Mouse (Mus musculus) heart, adult 2 months (tissue): ENCODE measurements at regions not wholly inside any gene's neighbourhood (a gene's known extent, or its start where the extent isn't known, plus 50 kb on each side); places are given as distances from the start of the nearest gene placed in this dataset.
A peak's percentile ranks its signal among the peaks of the same experiment; 100 is the strongest.
"Not testable (repeated sequence)": the region's sequence is repeated elsewhere in the genome, so short reads cannot be mapped to it uniquely, and the experiment has no call there.

Experiments
- DNase-seq, 2 experiments: peaks; one replicate each; pipeline ENCODE4 v3.0.0; 2021
- H3K27ac ChIP-seq: fragments of 200-600 bp; 2 replicates; pipeline ENCODE4 v1.8.1; 2022
- H3K27me3 ChIP-seq: fragments of 200-500 bp; 2 replicates; pipeline ENCODE4 v1.6.1; 2012; ENCODE audit warnings: mild to moderate bottlenecking, low read length, inconsistent platforms, mixed read lengths; ENCODE audit not compliant: control insufficient read depth, insufficient read depth
- H3K36me3 ChIP-seq: fragments of 200-500 bp; 2 replicates; pipeline ENCODE4 v1.6.1; 2012; ENCODE audit warnings: low read length, inconsistent platforms; ENCODE audit not compliant: control insufficient read depth, insufficient read depth
- H3K4me1 ChIP-seq: fragments of 200-500 bp; 2 replicates; pipeline ENCODE4 v1.6.1; 2011; ENCODE audit warnings: low read length; ENCODE audit not compliant: control insufficient read depth, insufficient read depth
- H3K4me3 ChIP-seq: fragments of 200-600 bp; 2 replicates; pipeline ENCODE4 v1.8.1; 2022
- H3K79me2 ChIP-seq: fragments of 200-500 bp; replicated peaks from 2 replicates; pipeline ENCODE4 v1.6.1; 2012; ENCODE audit warnings: mild to moderate bottlenecking, inconsistent platforms, low read length, moderate library complexity, mixed read lengths; ENCODE audit not compliant: control insufficient read depth, insufficient read depth
- H3K9ac ChIP-seq: fragments of 200-500 bp; 2 replicates; pipeline ENCODE4 v1.6.1; 2012; ENCODE audit warnings: low read depth, mild to moderate bottlenecking, control low read depth, inconsistent platforms, low read length, mixed read lengths
- CTCF ChIP-seq: fragments of 200-600 bp; IDR thresholded peaks from 2 replicates; pipeline ENCODE4 v1.8.1; 2022; ENCODE audit warnings: antibody characterized with exemption, mild to moderate bottlenecking, moderate library complexity
- WGBS: fragments of 180-500 bp; shearing (Covaris S2); methylation state at CpG from one replicate; pipeline ENCODE4 v1.1.7; 2018; 5-methylcytosine and 5-hydroxymethylcytosine counted together
- intact Hi-C: fragments of 180-260 bp; cut with DNase I; formaldehyde crosslinking; loops from one replicate; pipeline ENCODE4 v1.15.1; 2025

DNA sequence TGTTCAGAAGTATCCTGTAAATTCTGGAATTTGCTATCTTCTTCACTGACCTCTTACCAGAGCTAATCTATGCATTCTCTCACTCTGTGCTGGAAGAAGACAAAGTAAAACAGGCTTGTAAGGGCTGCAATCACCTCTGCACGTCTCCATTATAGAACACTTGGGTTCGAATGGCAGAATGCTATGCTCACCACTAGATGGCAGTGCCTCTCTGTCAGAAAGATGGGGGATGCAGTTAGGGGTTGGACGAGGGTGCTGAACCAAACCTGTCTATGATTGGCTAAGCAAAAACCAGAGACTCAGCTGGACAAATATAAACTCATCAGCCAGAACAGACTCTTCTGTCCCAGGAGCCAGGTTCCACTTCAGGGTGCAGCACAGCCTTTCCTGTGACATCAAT is 546.5 kb upstream of the Olfr1507 start:
- H3K4me1 ChIP-seq, H3K36me3 ChIP-seq, H3K79me2 ChIP-seq, DNase-seq, H3K4me3 ChIP-seq, H3K27ac ChIP-seq, intact Hi-C loops, H3K27me3 ChIP-seq, H3K9ac ChIP-seq: not testable (repeated sequence)
- 22% methylated on average over 3 of the region's 3 CpGs for WGBS
- TF ChIP-seq CTCF, result peak; percentile 23; the same call in 1 of the 2 replicates

DNA sequence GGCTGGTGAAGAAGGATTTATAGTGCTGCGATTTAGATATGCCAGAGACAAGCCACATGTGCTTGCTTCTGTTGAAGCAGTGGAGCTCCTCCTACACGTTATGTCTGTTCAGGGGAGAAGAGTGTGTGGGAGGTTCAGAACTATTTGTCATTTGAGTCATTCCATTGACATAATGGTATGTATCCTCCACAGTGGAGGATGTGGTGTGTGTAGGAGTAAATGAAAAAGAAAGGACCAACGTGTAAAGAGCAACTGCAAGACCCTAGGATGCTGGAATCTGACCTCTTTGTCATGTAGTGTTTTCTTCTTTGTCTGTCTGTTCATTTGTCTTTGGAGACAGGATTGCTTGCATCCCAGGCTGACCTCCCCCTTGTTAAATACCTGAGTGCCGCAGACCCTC is 543.9 kb upstream of the Olfr1507 start:
- H3K4me3 ChIP-seq, H3K9ac ChIP-seq, H3K36me3 ChIP-seq, DNase-seq, H3K27me3 ChIP-seq, H3K79me2 ChIP-seq, H3K27ac ChIP-seq, H3K4me1 ChIP-seq, intact Hi-C loops: not testable (repeated sequence)
- 49% methylated on average over 4 of the region's 4 CpGs for whole genome bisulfite sequencing

DNA sequence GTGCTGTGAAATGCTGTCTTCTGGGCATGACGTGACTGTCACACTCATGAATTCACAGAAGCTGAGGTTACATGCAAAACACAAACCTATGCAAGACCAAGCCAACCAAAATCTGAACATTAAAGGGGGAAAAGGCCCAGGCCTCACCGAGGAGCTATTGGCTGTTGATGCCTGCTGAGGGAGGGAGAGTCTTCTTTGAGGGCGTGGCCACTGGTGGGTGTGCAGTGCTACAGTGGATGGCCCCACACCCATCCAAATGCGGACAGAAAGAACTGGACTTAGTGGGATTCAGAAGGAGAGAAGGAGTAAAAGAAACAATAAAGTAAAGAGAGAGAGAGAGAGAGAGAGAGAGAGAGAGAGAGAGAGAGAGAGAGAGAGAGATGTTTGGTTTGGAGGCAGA is 539.4 kb upstream of the Olfr1507 start:
- H3K36me3 ChIP-seq, H3K9ac ChIP-seq, DNase-seq, intact Hi-C loops, H3K27ac ChIP-seq, H3K4me3 ChIP-seq, H3K4me1 ChIP-seq, H3K27me3 ChIP-seq, H3K79me2 ChIP-seq: not testable (repeated sequence)
- no CpG with 5 or more reads among the region's 4 CpGs for WGBS

DNA sequence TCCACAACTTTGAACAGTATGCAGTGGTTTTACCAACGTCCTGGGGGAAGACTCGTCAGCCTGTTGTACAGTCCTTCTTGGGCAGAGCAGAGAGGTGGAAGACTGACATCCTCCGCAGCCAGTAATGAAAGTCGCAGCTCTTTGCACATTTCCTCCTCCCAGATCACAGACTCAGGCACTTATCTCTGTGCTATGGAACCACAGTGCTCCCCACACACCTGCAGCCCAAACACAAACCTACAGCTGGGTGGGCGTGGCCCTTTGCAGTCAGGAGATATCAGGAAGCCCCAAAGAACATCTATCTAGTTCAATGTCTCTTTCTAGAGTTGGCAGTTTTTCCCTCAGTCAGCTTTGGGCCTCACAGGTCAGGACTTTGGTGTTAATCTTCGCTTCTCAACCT is 537.7 kb upstream of the Olfr1507 start:
- WGBS, result no CpG with 5 or more reads among the region's 6 CpGs
- H3K4me3 ChIP-seq, DNase-seq, H3K27ac ChIP-seq, H3K9ac ChIP-seq, H3K36me3 ChIP-seq, intact Hi-C loops, H3K27me3 ChIP-seq, H3K4me1 ChIP-seq, H3K79me2 ChIP-seq: not testable (repeated sequence)

DNA sequence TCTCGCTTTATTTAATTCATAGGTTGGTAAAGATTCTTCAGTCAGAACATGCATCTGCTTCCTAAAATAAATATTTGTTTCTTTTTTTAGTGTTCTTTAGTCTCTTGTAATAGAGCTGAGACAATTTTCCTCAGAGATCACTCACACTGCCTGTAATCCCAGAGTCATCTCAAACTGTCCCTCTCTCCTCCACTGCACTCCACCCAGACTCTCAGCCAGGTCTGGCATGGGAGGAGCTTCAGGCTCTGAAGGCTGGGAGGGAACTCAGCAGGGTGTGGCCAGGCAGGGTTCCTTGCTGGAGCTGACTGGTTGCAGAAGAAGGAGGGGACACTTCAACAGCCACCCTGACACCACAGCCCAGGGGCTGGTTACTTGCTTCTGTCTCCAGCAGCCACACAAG is 536.9 kb upstream of the Olfr1507 start:
- no CpG with 5 or more reads among the region's 1 CpGs for WGBS
- DNase-seq, intact Hi-C loops: not testable (repeated sequence)

DNA sequence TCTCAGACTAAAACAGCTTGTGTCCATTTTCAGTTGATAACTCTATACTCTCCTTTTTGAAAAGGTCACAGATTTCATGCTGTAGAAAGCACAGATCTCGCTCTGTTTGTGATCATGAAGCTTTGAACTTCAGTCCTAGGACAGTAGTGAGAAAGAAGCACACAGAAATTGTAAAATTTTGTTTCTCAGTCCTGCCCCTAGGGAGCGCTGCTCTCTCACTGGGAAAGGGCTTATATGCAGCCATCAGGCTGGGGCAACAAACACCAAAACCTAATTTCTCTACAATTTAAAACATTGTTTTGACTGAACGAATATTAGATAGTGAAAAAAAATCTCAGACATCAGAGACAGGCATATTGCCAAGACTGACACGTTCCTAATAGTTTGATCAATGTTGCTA is 534.7 kb upstream of the Olfr1507 start:
- DNase-seq, H3K9ac ChIP-seq, intact Hi-C loops, H3K27ac ChIP-seq, H3K36me3 ChIP-seq, H3K79me2 ChIP-seq, H3K4me1 ChIP-seq, H3K27me3 ChIP-seq, H3K4me3 ChIP-seq: not testable (repeated sequence)
- no CpG with 5 or more reads among the region's 4 CpGs for WGBS

More for the DNA sequence above, 536.9 kb upstream of the Olfr1507 start:
- not testable (repeated sequence) for H3K27me3 ChIP-seq, H3K79me2 ChIP-seq, H3K4me3 ChIP-seq, H3K4me1 ChIP-seq, H3K9ac ChIP-seq, H3K36me3 ChIP-seq, H3K27ac ChIP-seq

DNA sequence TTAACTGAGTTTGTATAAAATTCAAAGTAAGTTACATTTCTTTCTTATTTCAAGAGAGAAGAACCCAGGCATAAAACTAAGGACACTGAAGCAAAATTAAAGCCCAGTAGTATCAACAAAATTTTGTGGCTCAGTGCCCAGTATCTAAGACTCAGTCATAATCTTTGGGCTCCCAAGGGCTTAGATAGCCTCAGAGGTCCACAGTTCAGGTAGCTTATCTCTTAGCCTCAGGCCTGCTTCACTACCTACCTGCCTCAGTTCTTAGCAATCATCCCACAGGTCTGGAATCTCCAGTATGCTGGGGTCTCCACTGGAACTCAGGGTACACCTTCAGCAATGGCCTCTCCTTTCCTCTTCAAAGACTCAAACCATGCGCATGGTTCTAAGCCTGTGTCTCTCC is 531.4 kb upstream of the Olfr1507 start:
- H3K4me3 ChIP-seq, H3K79me2 ChIP-seq, H3K4me1 ChIP-seq, H3K36me3 ChIP-seq, H3K27me3 ChIP-seq, H3K27ac ChIP-seq, H3K9ac ChIP-seq, DNase-seq, intact Hi-C loops: not testable (repeated sequence)
- no CpG with 5 or more reads among the region's 1 CpGs for WGBS

DNA sequence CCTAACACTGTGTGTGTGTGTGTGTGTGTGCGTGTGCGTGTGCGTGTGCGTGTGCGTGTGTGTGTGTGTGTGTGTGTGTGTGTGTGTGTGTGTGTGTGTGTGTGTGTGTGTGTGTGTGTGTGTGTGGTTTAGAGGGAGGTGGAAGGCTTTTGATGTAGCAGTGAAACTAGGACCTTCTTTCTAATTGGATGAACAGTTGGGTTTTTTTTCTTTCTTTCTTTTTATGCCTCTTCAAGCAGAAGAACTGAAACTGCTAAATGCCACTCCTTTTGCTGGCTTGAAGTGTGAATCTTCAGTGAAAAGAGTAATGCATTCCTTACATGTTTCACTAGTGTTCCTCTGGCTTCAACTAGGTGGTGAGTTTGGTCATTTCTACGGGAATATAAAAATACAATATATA is 524.6 kb upstream of the Olfr1507 start:
- H3K4me1 ChIP-seq, H3K4me3 ChIP-seq, H3K36me3 ChIP-seq, H3K79me2 ChIP-seq, H3K9ac ChIP-seq, intact Hi-C loops, H3K27me3 ChIP-seq, DNase-seq, H3K27ac ChIP-seq: not testable (repeated sequence)
- no CpG with 5 or more reads among the region's 6 CpGs for WGBS

DNA sequence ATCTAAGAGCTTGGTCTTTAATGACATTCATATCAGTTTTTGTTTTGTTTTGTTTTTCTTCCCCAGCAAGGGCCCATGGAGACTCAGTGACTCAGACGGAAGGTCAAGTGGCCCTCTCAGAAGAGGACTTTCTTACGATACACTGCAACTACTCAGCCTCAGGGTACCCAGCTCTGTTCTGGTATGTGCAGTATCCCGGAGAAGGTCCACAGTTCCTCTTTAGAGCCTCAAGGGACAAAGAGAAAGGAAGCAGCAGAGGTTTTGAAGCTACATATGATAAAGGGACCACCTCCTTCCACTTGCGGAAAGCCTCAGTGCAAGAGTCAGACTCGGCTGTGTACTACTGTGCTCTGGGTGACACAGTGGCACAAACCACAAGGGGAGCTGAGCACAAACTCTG is 512.2 kb upstream of the Olfr1507 start:
- H3K79me2 ChIP-seq, DNase-seq, H3K27me3 ChIP-seq, H3K4me1 ChIP-seq, intact Hi-C loops, H3K4me3 ChIP-seq, H3K27ac ChIP-seq, H3K9ac ChIP-seq, H3K36me3 ChIP-seq: not testable (repeated sequence)
- WGBS, result no CpG with 5 or more reads among the region's 5 CpGs

DNA sequence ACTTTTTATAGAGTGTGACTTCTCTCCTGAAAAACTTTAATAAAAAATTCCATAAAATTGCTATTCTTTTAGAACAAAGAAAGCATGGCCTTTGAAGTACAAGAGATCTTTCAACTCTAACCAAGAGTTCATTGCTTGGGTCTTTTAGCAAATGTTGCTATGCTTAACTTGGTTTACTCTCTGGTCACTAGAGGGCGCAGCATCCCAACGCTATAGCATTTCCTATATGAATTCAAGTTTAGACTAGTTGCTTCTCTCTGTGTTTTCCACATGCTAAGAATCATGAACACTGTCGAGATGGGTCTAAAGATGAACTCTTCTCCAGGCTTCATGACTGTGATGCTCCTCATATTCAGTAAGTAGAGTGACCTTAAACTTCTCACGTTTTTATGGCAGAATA is 511.8 kb upstream of the Olfr1507 start:
- H3K36me3 ChIP-seq, H3K9ac ChIP-seq, H3K79me2 ChIP-seq, H3K4me3 ChIP-seq, H3K27ac ChIP-seq, H3K27me3 ChIP-seq, intact Hi-C loops, DNase-seq, H3K4me1 ChIP-seq: not testable (repeated sequence)
- no CpG with 5 or more reads among the region's 4 CpGs for WGBS
